Comparison of ENCODE assay signal across 1 mouse cellular context in genomic region chr12:108835208-108835839, GRCm38 (mm10).
TF ChIP-seq lines count a peak whose summit lies in the region.

No protein-coding gene starts in this region.

TF ChIP-seq in MEL, 35 proteins besides CTCF, POLR2A, EP300 and RAD21:
- no peak for TF ChIP-seq SIN3A (IDR thresholded peaks at IDR 0.05; ENCODE audit: low read length)
- TF ChIP-seq MEF2A (IDR thresholded peaks at IDR 0.05; ENCODE audit: extremely low read depth, insufficient replicate concordance, low read depth, low read length, poor library complexity, severe bottlenecking) = no peak
- TF ChIP-seq KAT2A (conservative IDR thresholded peaks at IDR 0.05; ENCODE audit: low read depth, low read length) = no peak
- TF ChIP-seq UBTF (IDR thresholded peaks at IDR 0.05; ENCODE audit: borderline replicate concordance, insufficient read depth, low read depth, low read length) = no peak
- TF ChIP-seq ELF1 (IDR thresholded peaks at IDR 0.05; ENCODE audit: low read depth, low read length) = no peak
- no peak for TF ChIP-seq ZC3H11A (IDR thresholded peaks at IDR 0.05; ENCODE audit: low read depth, low read length)
- no peak for TF ChIP-seq ZMIZ1 (IDR thresholded peaks at IDR 0.05; ENCODE audit: low read depth, low read length)
- no peak for TF ChIP-seq JUND (IDR thresholded peaks at IDR 0.05; ENCODE audit: low read depth, low read length)
- no peak for TF ChIP-seq E2F4 (IDR thresholded peaks at IDR 0.05; ENCODE audit: borderline replicate concordance, low read depth, low read length)
- TF ChIP-seq POLR2AphosphoS5 (IDR thresholded peaks at IDR 0.05; ENCODE audit: borderline replicate concordance, low read depth, low read length) = no peak
TF ChIP-seq in MEL: peak in this region for 0.
